Mouse (Mus musculus): ENCODE data around the gene Camta2. TPM values are rescaled to one million over a fixed set of nuclear protein-coding genes. Genes with fewer than 3 reads are reported as not detected.
A peak's percentile ranks its signal among the peaks of the same experiment; 100 is the strongest.

Gene Camta2
- polyA plus RNA-seq, 1 experiment from 2014 or later, result 13.4 TPM

- Histone ChIP-seq H3K9me3 (no peaks in the 10 kb centered on the region), H3K27ac (peak overlapping the region; percentile 85), H3K27me3 (no peaks in the 10 kb centered on the region), H3K36me3 (peaks cover 21% of the 10 kb centered on the region), H3K4me1 (peaks cover 17% of the 10 kb centered on the region), H3K4me3 (peak overlapping the region; percentile 79), H3K4me2 (peak overlapping the region; percentile 82), H3K9ac (peak overlapping the region; percentile 91)
- 15% methylated on average over 8 of the region's 8 CpGs for WGBS
- no peak for ATAC-seq (ENCODE audit: insufficient number of reproducible peaks, insufficient read depth, low FRiP score, low TSS enrichment, low read depth)
Observed at GRCm38 (mm10) chr11:70688372-70688771, 467 bp upstream of the Camta2 start.

GRCm38 (mm10) chr11:70686901-70687566 lies 871 bp downstream of the Camta2 start:
- H3K4me2 ChIP-seq, result peak overlapping the region; percentile 82
- H3K9ac ChIP-seq, result peak overlapping the region; percentile 91
- peaks cover 35% of the 10 kb centered on the region for H3K36me3 ChIP-seq
- peak; percentile 49; the same call in 1 of the 2 replicates for ATAC-seq (ENCODE audit: insufficient number of reproducible peaks, insufficient read depth, low FRiP score, low TSS enrichment, low read depth)
- peak overlapping the region; percentile 85 for H3K27ac ChIP-seq
- peaks cover 21% of the 10 kb centered on the region for H3K4me1 ChIP-seq
- 4% methylated on average over 16 of the region's 16 CpGs for WGBS
- H3K4me3 ChIP-seq, result peak overlapping the region; percentile 79
- no peaks in the 10 kb centered on the region for H3K9me3 ChIP-seq
- no peaks in the 10 kb centered on the region for H3K27me3 ChIP-seq

- Histone ChIP-seq H3K9me3 (no peaks in the 10 kb centered on the region), H3K36me3 (peaks cover 55% of the 10 kb centered on the region), H3K4me1 (peaks cover 22% of the 10 kb centered on the region), H3K4me3 (no peak overlapping the region), H3K27me3 (no peaks in the 10 kb centered on the region), H3K27ac (no peak overlapping the region), H3K9ac (no peak overlapping the region), H3K4me2 (no peak overlapping the region)
- 89% methylated on average over 5 of the region's 5 CpGs for WGBS
- ATAC-seq (ENCODE audit: insufficient number of reproducible peaks, insufficient read depth, low FRiP score, low TSS enrichment, low read depth), result no peak
Observed at GRCm38 (mm10) chr11:70683640-70684039, 4.3 kb downstream of the Camta2 start.

- ATAC-seq (ENCODE audit: insufficient number of reproducible peaks, insufficient read depth, low FRiP score, low TSS enrichment, low read depth), result no peak
- H3K4me3 ChIP-seq, result no peak overlapping the region
- H3K27ac ChIP-seq, result no peak overlapping the region
- 23% methylated on average over 11 of the region's 11 CpGs for WGBS
- H3K36me3 ChIP-seq, result peaks cover 61% of the 10 kb centered on the region
- H3K9ac ChIP-seq, result peak overlapping the region; percentile 49; the same call in 1 of the 2 replicates
- H3K4me1 ChIP-seq, result peaks cover 16% of the 10 kb centered on the region
- H3K4me2 ChIP-seq, result no peak overlapping the region
- H3K9me3 ChIP-seq, result no peaks in the 10 kb centered on the region
- no peaks in the 10 kb centered on the region for H3K27me3 ChIP-seq
Observed at GRCm38 (mm10) chr11:70681897-70682581, 5.9 kb downstream of the Camta2 start.

- Histone ChIP-seq H3K4me2 (no peak overlapping the region), H3K27ac (no peak overlapping the region), H3K27me3 (no peaks in the 10 kb centered on the region), H3K9me3 (no peaks in the 10 kb centered on the region), H3K9ac (no peak overlapping the region), H3K4me1 (peaks cover 7% of the 10 kb centered on the region), H3K36me3 (peaks cover 70% of the 10 kb centered on the region), H3K4me3 (no peak overlapping the region)
- WGBS, result 62% methylated on average over 12 of the region's 12 CpGs
- no peak for ATAC-seq (ENCODE audit: insufficient number of reproducible peaks, insufficient read depth, low FRiP score, low TSS enrichment, low read depth)
Observed at GRCm38 (mm10) chr11:70681170-70681569, 6.7 kb downstream of the Camta2 start.

GRCm38 (mm10) chr11:70679894-70680293 lies 8.0 kb downstream of the Camta2 start:
- no peak overlapping the region for H3K27ac ChIP-seq
- H3K36me3 ChIP-seq, result peaks cover 76% of the 10 kb centered on the region
- no peak overlapping the region for H3K9ac ChIP-seq
- no peaks in the 10 kb centered on the region for H3K9me3 ChIP-seq
- WGBS, result 90% methylated on average over 8 of the region's 8 CpGs
- H3K4me2 ChIP-seq, result no peak overlapping the region
- peaks cover 6% of the 10 kb centered on the region for H3K4me1 ChIP-seq
- no peak overlapping the region for H3K4me3 ChIP-seq
- no peak for ATAC-seq (ENCODE audit: insufficient number of reproducible peaks, insufficient read depth, low FRiP score, low TSS enrichment, low read depth)
- H3K27me3 ChIP-seq, result no peaks in the 10 kb centered on the region

- no peak for ATAC-seq (ENCODE audit: insufficient number of reproducible peaks, insufficient read depth, low FRiP score, low TSS enrichment, low read depth)
Observed at GRCm38 (mm10) chr11:70679361-70679760, 8.5 kb downstream of the Camta2 start.

GRCm38 (mm10) chr11:70678576-70678975 lies 9.3 kb downstream of the Camta2 start:
- Histone ChIP-seq H3K27ac (no peak overlapping the region), H3K36me3 (peaks cover 74% of the 10 kb centered on the region), H3K4me1 (peaks cover 6% of the 10 kb centered on the region), H3K4me2 (no peak overlapping the region), H3K27me3 (no peaks in the 10 kb centered on the region), H3K9me3 (no peaks in the 10 kb centered on the region), H3K9ac (no peak overlapping the region), H3K4me3 (no peak overlapping the region)
- no peak for ATAC-seq (ENCODE audit: insufficient number of reproducible peaks, insufficient read depth, low FRiP score, low TSS enrichment, low read depth)
- 47% methylated on average over 2 of the region's 2 CpGs for WGBS

More at GRCm38 (mm10) chr11:70679361-70679760, 8.5 kb downstream of the Camta2 start:
- Histone ChIP-seq H3K36me3 (peaks cover 74% of the 10 kb centered on the region), H3K27ac (no peak overlapping the region), H3K9ac (no peak overlapping the region), H3K9me3 (no peaks in the 10 kb centered on the region), H3K27me3 (no peaks in the 10 kb centered on the region), H3K4me2 (no peak overlapping the region), H3K4me1 (peaks cover 6% of the 10 kb centered on the region), H3K4me3 (no peak overlapping the region)
- WGBS, result 95% methylated on average over 8 of the region's 8 CpGs

- WGBS, result 75% methylated on average over 9 of the region's 9 CpGs
- Histone ChIP-seq H3K4me3 (no peak overlapping the region), H3K4me1 (peaks cover 6% of the 10 kb centered on the region), H3K9ac (no peak overlapping the region), H3K36me3 (peaks cover 71% of the 10 kb centered on the region), H3K9me3 (no peaks in the 10 kb centered on the region), H3K27ac (no peak overlapping the region), H3K27me3 (no peaks in the 10 kb centered on the region), H3K4me2 (no peak overlapping the region)
- no peak for ATAC-seq (ENCODE audit: insufficient number of reproducible peaks, insufficient read depth, low FRiP score, low TSS enrichment, low read depth)
Observed at GRCm38 (mm10) chr11:70678092-70678491, 9.8 kb downstream of the Camta2 start.

GRCm38 (mm10) chr11:70674501-70674900 lies 13.4 kb downstream of the Camta2 start:
- no peaks in the 10 kb centered on the region for H3K27me3 ChIP-seq
- peaks cover 62% of the 10 kb centered on the region for H3K36me3 ChIP-seq
- peaks cover 18% of the 10 kb centered on the region for H3K4me1 ChIP-seq
- H3K9me3 ChIP-seq, result no peaks in the 10 kb centered on the region
- no peak overlapping the region for H3K4me3 ChIP-seq
- 66% methylated on average over 11 of the region's 11 CpGs for WGBS
- H3K4me2 ChIP-seq, result no peak overlapping the region
- H3K27ac ChIP-seq, result no peak overlapping the region
- no peak for ATAC-seq (ENCODE audit: insufficient number of reproducible peaks, insufficient read depth, low FRiP score, low TSS enrichment, low read depth)
- no peak overlapping the region for H3K9ac ChIP-seq

- Histone ChIP-seq H3K4me3 (no peak overlapping the region), H3K4me1 (peaks cover 18% of the 10 kb centered on the region), H3K9ac (no peak overlapping the region), H3K9me3 (no peaks in the 10 kb centered on the region), H3K27me3 (no peaks in the 10 kb centered on the region), H3K36me3 (peaks cover 58% of the 10 kb centered on the region), H3K4me2 (no peak overlapping the region), H3K27ac (no peak overlapping the region)
- no peak for ATAC-seq (ENCODE audit: insufficient number of reproducible peaks, insufficient read depth, low FRiP score, low TSS enrichment, low read depth)
- 74% methylated on average over 6 of the region's 6 CpGs for WGBS
Observed at GRCm38 (mm10) chr11:70674014-70674413, 13.9 kb downstream of the Camta2 start.
